Mouse (Mus musculus): ENCODE data around the gene Ackr2.

Gene Ackr2

GRCm38 (mm10) chr9:121904946-121905345 is 6.8 kb downstream of the Ackr2 start:
- H3K9me3 ChIP-seq (ENCODE audit: low read length): no peaks in the 10 kb centered on the region
- no peak overlapping the region for H3K4me3 ChIP-seq (replicated peaks; ENCODE audit: low read length)
- no peaks in the 10 kb centered on the region for H3K36me3 ChIP-seq (ENCODE audit: insufficient read depth, low read length)
- peaks cover 20% of the 10 kb centered on the region for H3K27me3 ChIP-seq (ENCODE audit: insufficient read depth, low read length)
- peaks cover 9% of the 10 kb centered on the region; the same call in 1 of the 2 replicates for H3K4me1 ChIP-seq (replicated peaks; ENCODE audit: low read depth, low read length)
- no peak for TF ChIP-seq POU5F1 (IDR thresholded peaks at IDR 0.05; ENCODE audit: borderline replicate concordance, low read length)
- TF ChIP-seq CTCF (conservative IDR thresholded peaks at IDR 0.05; ENCODE audit: low read length): no peak
- no peak for TF ChIP-seq NANOG (IDR thresholded peaks at IDR 0.05; ENCODE audit: borderline replicate concordance, low read length)

DNA sequence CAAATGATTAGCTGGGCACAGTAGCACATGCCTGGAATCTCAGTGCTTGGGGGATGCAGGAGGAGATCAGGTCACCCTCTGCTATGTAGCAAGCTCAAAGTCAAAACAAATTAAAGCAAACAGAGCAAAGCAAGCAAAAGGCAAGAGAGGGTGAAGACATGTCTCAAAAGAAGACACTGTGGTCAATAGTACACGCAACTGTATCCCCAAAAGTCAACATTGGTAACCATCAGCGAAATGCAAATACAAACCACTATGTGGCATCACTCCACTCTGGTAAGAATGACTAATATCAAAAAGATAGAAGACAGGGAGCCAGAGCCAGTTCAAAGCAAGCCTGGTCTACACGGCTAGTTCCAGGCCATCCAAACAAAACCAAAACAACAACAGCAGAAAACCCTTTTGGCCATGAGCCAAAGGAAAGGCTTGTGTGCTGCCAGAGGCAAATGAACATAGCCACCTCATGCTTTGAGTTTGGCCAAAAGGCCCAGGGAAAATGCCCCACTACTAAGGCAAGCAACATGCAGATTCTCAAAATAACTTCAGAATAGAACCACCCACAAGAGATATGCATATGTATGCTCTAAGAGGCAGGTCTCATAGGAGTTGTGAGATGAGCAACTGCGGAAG is 7.5 kb downstream of the Ackr2 start:
- Histone ChIP-seq H3K9me3 (ENCODE audit: low read length) (no peaks in the 10 kb centered on the region), H3K4me3 (replicated peaks; ENCODE audit: low read length) (no peak overlapping the region), H3K27me3 (ENCODE audit: insufficient read depth, low read length) (peaks cover 24% of the 10 kb centered on the region), H3K4me1 (replicated peaks; ENCODE audit: low read depth, low read length) (peaks cover 9% of the 10 kb centered on the region; the same call in 1 of the 2 replicates), H3K36me3 (ENCODE audit: insufficient read depth, low read length) (no peaks in the 10 kb centered on the region)
- no peak for TF ChIP-seq CTCF (conservative IDR thresholded peaks at IDR 0.05; ENCODE audit: low read length)
- TF ChIP-seq POU5F1 (IDR thresholded peaks at IDR 0.05; ENCODE audit: borderline replicate concordance, low read length): no peak
- TF ChIP-seq NANOG (IDR thresholded peaks at IDR 0.05; ENCODE audit: borderline replicate concordance, low read length): no peak

DNA sequence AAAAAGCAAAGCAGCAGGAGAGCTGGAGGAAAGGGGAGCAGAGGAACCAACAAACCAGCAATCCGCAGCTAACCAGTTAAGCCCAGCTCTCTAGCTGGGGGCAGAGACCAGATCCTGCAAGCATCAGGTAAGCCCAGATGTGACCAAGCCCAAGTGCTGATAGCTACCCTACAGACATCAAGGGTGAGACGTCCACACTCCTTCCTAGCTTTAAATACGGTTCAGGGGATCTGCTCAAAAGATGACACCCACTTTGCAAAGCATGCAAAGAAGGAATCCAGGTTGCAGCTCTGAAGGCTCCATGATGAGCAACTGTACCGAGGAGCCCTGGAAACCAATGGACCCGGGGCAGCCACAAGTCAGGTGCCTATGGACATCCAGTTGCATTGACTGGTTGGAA is 8.3 kb downstream of the Ackr2 start:
- Histone ChIP-seq H3K9me3 (ENCODE audit: low read length) (no peaks in the 10 kb centered on the region), H3K27me3 (ENCODE audit: insufficient read depth, low read length) (peaks cover 25% of the 10 kb centered on the region), H3K4me1 (replicated peaks; ENCODE audit: low read depth, low read length) (peaks cover 9% of the 10 kb centered on the region; the same call in 1 of the 2 replicates), H3K4me3 (replicated peaks; ENCODE audit: low read length) (no peak overlapping the region), H3K36me3 (ENCODE audit: insufficient read depth, low read length) (no peaks in the 10 kb centered on the region)
- TF ChIP-seq POU5F1 (IDR thresholded peaks at IDR 0.05; ENCODE audit: borderline replicate concordance, low read length) (no peak), NANOG (IDR thresholded peaks at IDR 0.05; ENCODE audit: borderline replicate concordance, low read length) (no peak), CTCF (conservative IDR thresholded peaks at IDR 0.05; ENCODE audit: low read length) (no peak)

- Histone ChIP-seq H3K9me3 (ENCODE audit: low read length) (no peaks in the 10 kb centered on the region), H3K27me3 (ENCODE audit: insufficient read depth, low read length) (peaks cover 25% of the 10 kb centered on the region), H3K4me1 (replicated peaks; ENCODE audit: low read depth, low read length) (peaks cover 9% of the 10 kb centered on the region; the same call in 1 of the 2 replicates), H3K36me3 (ENCODE audit: insufficient read depth, low read length) (no peaks in the 10 kb centered on the region), H3K4me3 (replicated peaks; ENCODE audit: low read length) (no peak overlapping the region)
- TF ChIP-seq CTCF (conservative IDR thresholded peaks at IDR 0.05; ENCODE audit: low read length) (no peak), POU5F1 (IDR thresholded peaks at IDR 0.05; ENCODE audit: borderline replicate concordance, low read length) (no peak), NANOG (IDR thresholded peaks at IDR 0.05; ENCODE audit: borderline replicate concordance, low read length) (no peak)
These were observed 9.4 kb downstream of the Ackr2 start for GRCm38 (mm10) chr9:121907356-121908070.

DNA sequence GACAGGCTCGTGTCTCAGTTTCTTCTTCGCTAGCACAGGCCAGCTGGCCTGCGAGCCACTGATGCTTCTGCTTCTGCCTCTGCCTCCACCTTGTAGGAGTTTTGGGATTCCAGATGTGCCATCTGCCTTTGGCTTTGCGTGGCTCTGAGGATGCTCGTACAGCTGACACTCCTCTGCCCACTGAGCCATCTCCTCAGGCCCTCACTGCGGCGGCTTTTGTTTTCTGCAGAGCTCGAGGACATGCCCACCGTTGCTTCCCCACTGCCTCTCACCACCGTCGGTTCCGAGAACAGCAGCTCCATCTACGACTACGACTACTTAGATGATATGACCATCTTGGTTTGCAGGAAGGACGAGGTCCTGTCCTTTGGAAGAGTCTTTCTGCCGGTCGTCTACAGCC is 10.2 kb downstream of the Ackr2 start:
- Histone ChIP-seq H3K9me3 (ENCODE audit: low read length) (no peaks in the 10 kb centered on the region), H3K4me3 (replicated peaks; ENCODE audit: low read length) (no peak overlapping the region), H3K36me3 (ENCODE audit: insufficient read depth, low read length) (no peaks in the 10 kb centered on the region), H3K4me1 (replicated peaks; ENCODE audit: low read depth, low read length) (peaks cover 9% of the 10 kb centered on the region; the same call in 1 of the 2 replicates), H3K27me3 (ENCODE audit: insufficient read depth, low read length) (peaks cover 31% of the 10 kb centered on the region)
- TF ChIP-seq POU5F1 (IDR thresholded peaks at IDR 0.05; ENCODE audit: borderline replicate concordance, low read length) (no peak), CTCF (conservative IDR thresholded peaks at IDR 0.05; ENCODE audit: low read length) (no peak), NANOG (IDR thresholded peaks at IDR 0.05; ENCODE audit: borderline replicate concordance, low read length) (no peak)

DNA sequence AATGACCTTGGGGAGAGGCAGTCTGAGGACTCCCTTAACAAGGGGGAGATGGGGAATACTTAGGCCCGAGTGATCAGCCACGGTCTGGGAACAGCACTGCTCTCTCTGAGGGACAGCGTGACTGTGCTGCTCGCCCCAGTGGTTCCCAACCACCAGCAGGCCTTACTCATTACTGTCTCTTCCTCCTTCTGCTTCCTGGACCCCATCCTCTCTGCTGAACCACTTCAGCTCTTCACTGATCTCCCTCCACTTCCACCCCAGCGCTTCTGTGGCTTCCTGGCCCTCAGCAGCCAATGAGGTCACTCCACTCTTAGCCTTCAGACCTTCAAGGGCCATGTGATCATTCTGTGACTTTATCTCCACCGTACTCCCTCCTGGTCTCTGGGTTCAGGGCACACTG is 11.5 kb downstream of the Ackr2 start:
- TF ChIP-seq NANOG (IDR thresholded peaks at IDR 0.05; ENCODE audit: borderline replicate concordance, low read length): no peak
- no peak for TF ChIP-seq CTCF (conservative IDR thresholded peaks at IDR 0.05; ENCODE audit: low read length)
- no peak for TF ChIP-seq POU5F1 (IDR thresholded peaks at IDR 0.05; ENCODE audit: borderline replicate concordance, low read length)

DNA sequence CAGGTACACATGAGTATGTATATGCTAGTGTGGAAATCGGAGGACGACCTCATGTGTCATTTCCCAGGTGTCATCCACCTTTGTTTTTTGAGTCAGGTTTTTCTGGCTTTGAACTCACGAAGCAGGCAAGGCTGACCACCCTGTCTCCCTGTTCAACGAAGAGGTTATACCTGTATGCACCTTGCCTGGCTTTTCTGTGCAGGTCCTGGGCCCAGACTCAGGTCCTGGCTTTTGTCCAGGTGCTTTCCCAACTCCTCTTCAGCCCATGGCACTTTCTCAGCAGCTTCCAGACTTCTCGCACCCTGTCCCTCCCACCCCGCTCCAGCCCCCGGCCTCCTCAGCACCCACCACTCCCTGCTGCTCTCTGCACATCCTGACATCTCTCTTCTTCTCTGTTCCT is 13.0 kb downstream of the Ackr2 start:
- H3K4me3 ChIP-seq (replicated peaks; ENCODE audit: low read length): no peak overlapping the region
- H3K36me3 ChIP-seq (ENCODE audit: insufficient read depth, low read length): no peaks in the 10 kb centered on the region
- no peak for TF ChIP-seq NANOG (IDR thresholded peaks at IDR 0.05; ENCODE audit: borderline replicate concordance, low read length)
- H3K9me3 ChIP-seq (ENCODE audit: low read length): no peaks in the 10 kb centered on the region
- H3K4me1 ChIP-seq (replicated peaks; ENCODE audit: low read depth, low read length): peaks cover 9% of the 10 kb centered on the region; the same call in 1 of the 2 replicates
- peaks cover 59% of the 10 kb centered on the region for H3K27me3 ChIP-seq (ENCODE audit: insufficient read depth, low read length)

More for the DNA sequence above, 11.5 kb downstream of the Ackr2 start:
- no peaks in the 10 kb centered on the region for H3K36me3 ChIP-seq (ENCODE audit: insufficient read depth, low read length)
- no peak overlapping the region for H3K4me3 ChIP-seq (replicated peaks; ENCODE audit: low read length)
- peaks cover 44% of the 10 kb centered on the region for H3K27me3 ChIP-seq (ENCODE audit: insufficient read depth, low read length)
- no peaks in the 10 kb centered on the region for H3K9me3 ChIP-seq (ENCODE audit: low read length)
- H3K4me1 ChIP-seq (replicated peaks; ENCODE audit: low read depth, low read length): peaks cover 9% of the 10 kb centered on the region; the same call in 1 of the 2 replicates

DNA sequence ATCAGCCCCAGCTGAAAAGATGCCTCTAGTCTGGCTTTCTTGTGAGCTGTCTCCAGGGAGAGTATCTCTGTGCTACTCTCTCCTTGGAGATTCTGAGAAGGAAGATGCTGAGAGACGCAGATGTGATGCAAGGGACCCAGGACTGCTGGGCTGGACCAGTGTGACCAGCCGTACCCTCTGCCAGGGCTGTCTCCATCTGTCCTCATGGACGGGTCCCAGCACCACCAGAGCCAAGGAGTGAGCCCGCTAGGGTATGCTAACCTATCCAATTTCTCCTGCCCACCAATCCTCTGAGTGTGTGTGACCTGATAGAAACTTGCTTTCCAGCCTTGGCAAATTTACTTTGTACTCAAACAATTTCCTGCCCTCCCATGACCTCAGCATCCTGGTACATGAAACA is 14.6 kb downstream of the Ackr2 start:
- Histone ChIP-seq H3K36me3 (ENCODE audit: insufficient read depth, low read length) (no peaks in the 10 kb centered on the region), H3K4me3 (replicated peaks; ENCODE audit: low read length) (no peak overlapping the region), H3K4me1 (replicated peaks; ENCODE audit: low read depth, low read length) (peaks cover 1% of the 10 kb centered on the region), H3K27me3 (ENCODE audit: insufficient read depth, low read length) (peaks cover 59% of the 10 kb centered on the region), H3K9me3 (ENCODE audit: low read length) (no peaks in the 10 kb centered on the region)
- no peak for TF ChIP-seq NANOG (IDR thresholded peaks at IDR 0.05; ENCODE audit: borderline replicate concordance, low read length)
